Comparison of ENCODE assay signal across 10 mouse cellular contexts in genomic region chr8:123804586-123804985, GRCm38 (mm10).
"Had no signal": no experiment of that assay in that cellular context is flagged by ENCODE, and none has a peak within 500 bp of the region (broad histone marks: within the 10 kb centered on the region; RNA-seq: fewer than 3 reads in every experiment).

No protein-coding gene starts in this region.

- DNase-seq: kidney, postnatal 14 days; kidney, postnatal 4 days; layer of hippocampus, adult 9-11 months; liver, embryonic 13.5 days; lung, adult 2 months; lung, postnatal 14 days; lung, postnatal 4 days; midbrain, embryonic 14.5 days; thymus, adult 18-20 months; thymus, postnatal 36 days had no signal

- H3K27me3 ChIP-seq: liver, embryonic 13.5 days had no signal
